Mouse (Mus musculus): ENCODE results near the gene Serpina1a.
"Not testable (repeated sequence)": the region's sequence is repeated elsewhere in the genome, so short reads cannot be mapped to it uniquely, and the experiment has no call there.

Serpina1a gene

DNA sequence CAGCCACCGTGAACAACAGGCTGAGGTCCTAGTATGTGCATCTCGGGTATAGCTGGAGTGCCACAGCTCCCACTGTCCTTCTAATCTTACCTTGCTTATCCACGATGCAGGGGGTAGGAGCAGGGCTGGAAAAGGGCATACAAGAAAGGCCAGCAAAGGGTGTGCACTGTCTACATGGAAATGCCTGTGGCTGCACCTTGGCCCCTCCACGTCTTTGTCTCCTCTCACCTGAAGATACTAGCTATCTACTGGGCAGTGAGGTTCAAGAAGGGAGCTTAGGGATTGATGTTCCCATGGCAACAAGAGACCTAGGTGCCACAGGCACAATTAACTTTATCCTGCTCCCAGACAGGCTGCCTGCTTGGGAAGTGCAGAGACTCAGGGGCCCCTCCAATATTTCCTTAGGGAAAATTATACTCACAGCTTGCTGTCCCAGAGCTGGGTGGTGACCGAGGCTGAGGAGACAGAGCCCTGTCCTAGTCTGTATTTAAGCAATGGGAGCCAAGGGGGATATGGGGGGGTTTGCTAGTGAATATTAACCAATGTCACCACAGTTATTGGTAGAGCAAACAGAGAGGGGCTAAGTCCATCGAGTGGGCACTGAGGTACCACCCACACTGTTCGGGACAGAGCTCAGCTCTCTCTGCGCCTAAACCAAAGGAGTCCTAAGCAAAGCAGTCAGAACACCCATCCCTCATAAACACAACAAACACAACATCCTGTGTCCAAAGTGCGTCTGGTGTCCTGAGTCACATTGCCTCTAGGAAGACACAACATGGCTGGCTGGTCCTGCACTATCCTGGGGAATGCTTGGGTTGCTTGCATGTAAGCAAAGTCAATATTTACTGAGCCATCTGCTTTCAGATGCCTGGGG lies at the start of gene Serpina1a:
TSS of gene Serpina1a (minus strand) at position 462 of the 874 bp plus-strand sequence.
- in situ Hi-C loops (cut with MboI; ENCODE audit: low pct_unique_long_range_greater_than_20kb in 1 of 2, low sequenced_read_pairs in 2 of 2, unreplicated experiment in 1 of 2): not testable (repeated sequence)

DNA sequence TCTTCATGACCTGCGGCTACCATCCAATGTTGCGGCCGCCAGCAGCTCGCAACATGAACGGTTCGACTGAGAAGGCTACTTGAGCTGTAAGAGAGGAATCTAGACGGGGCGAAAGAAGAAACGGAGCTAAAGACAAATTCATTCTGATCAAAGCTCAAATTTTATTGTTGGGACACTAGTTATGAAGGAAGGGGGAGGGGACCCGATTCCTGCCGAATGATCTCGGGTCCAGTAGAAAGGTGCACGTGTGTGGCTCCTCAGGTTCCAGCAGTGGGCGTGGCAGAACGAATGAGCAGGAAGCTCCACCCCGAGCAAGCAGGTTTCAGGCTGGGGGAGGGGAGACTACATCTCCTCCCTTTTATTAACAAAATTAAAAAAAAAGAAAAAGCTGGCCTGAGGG lies 45.8 kb upstream of the Serpina1a start:
- in situ Hi-C loops (cut with MboI; ENCODE audit: low pct_unique_long_range_greater_than_20kb in 1 of 2, low sequenced_read_pairs in 2 of 2, unreplicated experiment in 1 of 2): not testable (repeated sequence)

DNA sequence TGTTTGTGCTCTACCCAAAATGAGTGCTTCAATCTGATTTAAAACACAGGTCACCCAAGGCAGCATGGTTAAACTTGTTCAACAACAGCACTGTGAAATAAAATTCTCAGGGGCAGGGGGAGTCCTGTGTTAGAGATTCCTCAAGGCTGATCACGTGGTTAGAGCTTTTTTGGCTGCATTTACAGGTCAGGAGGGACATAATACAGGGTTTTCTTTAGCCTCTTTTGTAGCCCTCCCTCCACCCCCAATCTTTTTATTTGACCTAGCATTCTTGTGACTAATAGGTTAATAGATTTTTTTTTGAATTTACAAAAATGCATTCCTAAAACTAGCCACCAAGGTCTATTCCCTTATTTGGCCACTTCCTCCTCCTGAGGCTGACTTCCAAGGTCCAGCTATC lies 44.4 kb upstream of the Serpina1a start:
- in situ Hi-C loops (cut with MboI; ENCODE audit: low pct_unique_long_range_greater_than_20kb in 1 of 2, low sequenced_read_pairs in 2 of 2, unreplicated experiment in 1 of 2): not testable (repeated sequence)

DNA sequence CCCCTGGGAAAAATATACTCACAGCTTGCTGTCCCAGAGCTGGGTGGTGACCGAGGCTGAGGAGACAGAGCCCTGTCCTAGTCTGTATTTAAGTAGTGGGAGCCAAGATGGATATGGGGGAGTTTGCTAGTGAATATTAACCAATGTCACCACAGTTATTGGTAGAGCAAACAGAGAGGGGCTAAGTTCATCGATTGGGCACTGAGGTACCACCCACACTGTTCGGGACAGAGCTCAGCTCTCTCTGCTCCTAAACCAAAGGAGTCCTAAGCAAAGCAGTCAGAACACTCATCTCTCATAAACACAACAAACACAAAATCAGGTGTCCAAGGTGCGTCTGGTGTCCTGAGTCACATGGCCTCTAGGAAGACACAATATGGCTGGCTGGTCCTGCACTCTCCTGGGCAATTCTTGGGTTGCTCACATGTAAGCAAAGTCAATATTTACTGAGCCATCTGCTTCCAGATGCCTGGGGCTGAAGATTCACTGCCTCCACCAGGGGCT lies 41.5 kb upstream of the Serpina1a start, which contains the start of gene Serpina1c:
TSS of gene Serpina1c (minus strand) at position 51 of the 504 bp plus-strand sequence.
- in situ Hi-C loops (cut with MboI; ENCODE audit: low pct_unique_long_range_greater_than_20kb in 1 of 2, low sequenced_read_pairs in 2 of 2, unreplicated experiment in 1 of 2): not testable (repeated sequence)

DNA sequence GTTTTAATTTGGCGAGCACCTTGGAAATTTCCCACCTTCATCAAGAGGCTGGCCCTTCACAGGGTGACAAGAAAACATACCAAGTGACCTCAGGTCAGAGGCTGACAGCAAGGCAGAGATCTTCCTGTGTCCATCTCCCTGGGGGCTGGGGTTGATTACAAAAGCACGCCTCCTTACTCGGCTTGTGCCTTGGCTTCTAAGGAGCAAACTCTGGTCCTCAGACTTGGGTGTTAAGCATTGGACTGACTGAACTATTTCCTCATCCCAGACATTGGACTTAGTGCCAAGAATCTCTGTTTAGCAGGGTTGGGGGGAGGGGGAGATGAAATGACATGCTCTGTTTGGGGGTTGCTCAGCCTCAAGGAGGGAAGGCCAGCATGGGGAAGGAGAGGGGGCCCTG lies 38.6 kb upstream of the Serpina1a start:
- in situ Hi-C loops (cut with MboI; ENCODE audit: low pct_unique_long_range_greater_than_20kb in 1 of 2, low sequenced_read_pairs in 2 of 2, unreplicated experiment in 1 of 2): not testable (repeated sequence)

DNA sequence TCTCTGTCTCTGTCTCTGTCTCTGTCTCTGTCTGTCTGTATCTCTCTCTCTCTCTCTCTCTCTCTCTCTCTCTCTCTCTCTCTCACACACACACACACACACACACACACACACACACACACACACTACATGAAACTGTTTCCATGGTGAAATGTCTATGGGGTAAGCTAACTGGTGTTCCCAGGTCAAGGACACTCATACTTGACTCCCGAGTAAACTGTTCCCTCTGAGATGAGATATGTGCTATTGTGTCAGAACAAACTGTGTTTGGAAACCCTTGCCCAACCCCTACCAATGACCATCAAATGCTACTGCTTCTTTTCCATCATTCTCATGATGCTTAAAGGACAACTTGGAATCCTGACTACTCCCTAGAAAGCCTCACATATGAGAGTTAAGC lies 3.5 kb upstream of the Serpina1a start:
- in situ Hi-C loops (cut with MboI; ENCODE audit: low pct_unique_long_range_greater_than_20kb in 1 of 2, low sequenced_read_pairs in 2 of 2, unreplicated experiment in 1 of 2): not testable (repeated sequence)

DNA sequence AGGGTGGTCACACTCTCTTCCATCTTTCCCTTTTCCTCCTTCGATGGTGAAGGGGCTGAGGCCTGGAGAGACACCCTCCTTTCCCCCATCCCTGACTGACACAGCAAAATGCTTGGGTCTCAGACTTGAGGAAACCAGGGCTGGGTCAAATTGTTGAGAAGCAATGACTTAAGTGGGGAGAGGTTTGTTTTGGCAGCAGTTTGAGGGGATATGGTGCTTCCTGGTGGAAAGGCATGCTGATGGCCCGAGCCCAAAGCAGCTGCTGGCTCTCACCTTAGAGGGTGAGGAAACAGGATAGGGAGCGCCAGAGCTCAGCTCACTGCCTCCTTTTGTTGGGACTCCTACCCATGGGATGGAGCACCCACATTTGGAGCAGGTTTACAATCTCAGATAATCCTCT lies 2.4 kb downstream of the Serpina1a start:
- in situ Hi-C loops (cut with MboI; ENCODE audit: low pct_unique_long_range_greater_than_20kb in 1 of 2, low sequenced_read_pairs in 2 of 2, unreplicated experiment in 1 of 2): no loop called here

DNA sequence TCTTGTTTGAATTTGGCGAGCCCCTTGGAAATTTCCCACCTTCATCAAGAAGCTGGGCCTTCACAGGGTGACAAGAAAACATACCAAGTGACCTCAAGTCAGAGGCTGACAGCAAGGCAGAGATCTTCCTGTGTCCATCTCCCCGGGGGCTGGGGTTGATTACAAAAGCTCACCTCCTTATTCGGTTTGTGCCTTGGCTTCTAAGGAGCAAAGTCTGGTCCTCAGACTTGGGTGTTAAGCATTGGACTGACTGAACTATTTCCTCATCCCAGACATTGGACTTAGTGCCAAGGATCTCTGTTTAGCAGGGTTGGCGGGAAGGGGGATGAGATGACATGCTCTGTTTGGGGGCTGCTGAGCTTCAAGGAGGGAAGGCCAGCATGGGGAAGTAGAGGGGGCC lies 2.8 kb downstream of the Serpina1a start:
- in situ Hi-C loops (cut with MboI; ENCODE audit: low pct_unique_long_range_greater_than_20kb in 1 of 2, low sequenced_read_pairs in 2 of 2, unreplicated experiment in 1 of 2): not testable (repeated sequence)

DNA sequence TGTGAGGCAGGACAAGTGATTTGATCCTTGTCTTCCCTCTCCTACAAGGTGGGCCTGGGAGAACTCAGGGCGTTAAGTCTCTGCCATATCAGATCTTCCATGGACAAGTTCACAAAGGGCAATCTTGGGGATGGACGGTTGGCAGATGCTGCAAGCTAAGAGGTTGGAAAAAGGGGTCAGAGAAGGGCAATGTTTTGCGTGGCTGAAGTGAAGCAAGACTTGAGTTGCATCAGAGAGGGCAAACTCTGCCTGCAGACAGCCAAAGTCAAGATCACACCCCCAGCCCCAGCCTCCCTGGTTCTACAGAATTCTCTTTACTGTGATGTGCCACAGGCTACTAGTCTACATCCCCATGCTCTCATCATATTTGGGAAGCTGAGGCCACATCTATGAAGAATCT lies 3.8 kb downstream of the Serpina1a start:
- in situ Hi-C loops (cut with MboI; ENCODE audit: low pct_unique_long_range_greater_than_20kb in 1 of 2, low sequenced_read_pairs in 2 of 2, unreplicated experiment in 1 of 2): not testable (repeated sequence)

DNA sequence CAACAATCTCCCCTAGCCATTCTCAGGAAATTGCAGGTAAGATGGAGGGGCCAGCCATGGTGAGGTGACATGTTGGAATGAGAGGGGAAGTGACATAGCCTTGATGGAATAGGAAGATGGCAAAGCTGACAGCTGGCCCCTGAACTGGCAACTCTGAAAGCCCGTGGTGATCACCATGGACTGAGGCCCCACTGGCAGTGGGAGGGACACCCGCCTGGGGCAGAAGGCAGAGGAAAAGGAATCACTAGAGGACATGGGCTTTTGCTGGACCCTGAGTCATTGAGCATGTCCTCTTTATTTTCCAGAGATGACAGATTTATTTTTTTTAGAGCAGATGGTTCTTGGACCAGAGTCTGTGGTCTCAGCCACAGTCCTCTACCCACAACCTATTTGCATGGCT lies 10.3 kb downstream of the Serpina1a start:
- in situ Hi-C loops (cut with MboI; ENCODE audit: low pct_unique_long_range_greater_than_20kb in 1 of 2, low sequenced_read_pairs in 2 of 2, unreplicated experiment in 1 of 2): not testable (repeated sequence)

DNA sequence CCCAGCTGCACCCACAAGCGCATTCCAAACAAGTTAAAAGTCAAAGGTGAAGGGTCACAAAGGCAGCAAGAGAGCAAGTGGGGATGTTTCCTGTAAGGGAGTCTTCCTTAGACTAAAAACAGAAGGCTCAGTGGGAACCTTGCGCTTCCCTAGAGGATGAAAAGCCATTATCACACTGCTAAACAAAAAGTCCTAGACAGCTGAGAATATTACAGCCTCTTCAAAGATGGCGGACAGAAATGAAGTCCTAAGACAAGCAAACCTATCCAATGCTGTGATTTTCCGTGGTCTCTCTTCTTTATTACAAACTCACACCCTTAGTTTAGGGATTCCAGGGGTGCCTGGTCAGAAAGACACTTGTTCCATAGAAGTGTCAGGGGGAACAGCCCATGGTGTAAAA lies 33.1 kb downstream of the Serpina1a start, which contains the start of gene Serpina1b:
TSS of gene Serpina1b (minus strand) at position 101 of the 400 bp plus-strand sequence.
- in situ Hi-C loops (cut with MboI; ENCODE audit: low pct_unique_long_range_greater_than_20kb in 1 of 2, low sequenced_read_pairs in 2 of 2, unreplicated experiment in 1 of 2): not testable (repeated sequence)

DNA sequence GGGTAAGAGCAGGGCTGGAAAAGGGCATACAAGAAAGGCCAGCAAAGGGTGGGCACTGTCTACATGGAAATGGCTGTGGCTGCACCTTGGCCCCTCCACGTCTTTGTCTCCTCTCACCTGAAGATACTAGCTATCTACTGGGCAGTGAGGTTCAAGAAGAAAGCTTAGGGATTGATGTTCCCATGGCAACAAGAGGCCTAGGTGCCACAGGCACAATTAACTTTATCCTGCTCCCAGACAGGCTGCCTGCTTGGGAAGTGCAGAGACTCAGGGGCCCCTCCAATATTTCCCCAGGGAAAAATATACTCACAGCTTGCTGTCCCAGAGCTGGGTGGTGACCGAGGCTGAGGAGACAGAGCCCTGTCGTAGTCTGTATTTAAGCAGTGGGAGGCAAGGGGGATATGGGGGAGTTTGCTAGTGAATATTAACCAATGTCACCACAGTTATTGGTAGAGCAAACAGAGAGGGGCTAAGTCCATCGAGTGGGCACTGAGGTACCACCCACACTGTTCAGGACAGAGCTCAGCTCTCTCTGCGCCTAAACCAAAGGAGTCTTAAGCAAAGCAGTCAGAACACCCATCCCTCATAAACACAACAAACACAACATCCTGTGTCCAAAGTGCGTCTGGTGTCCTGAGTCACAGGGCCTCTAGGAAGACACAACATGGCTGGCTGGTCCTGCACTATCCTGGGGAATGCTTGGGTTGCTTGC lies 35.5 kb downstream of the Serpina1a start:
- in situ Hi-C loops (cut with MboI; ENCODE audit: low pct_unique_long_range_greater_than_20kb in 1 of 2, low sequenced_read_pairs in 2 of 2, unreplicated experiment in 1 of 2): not testable (repeated sequence)

DNA sequence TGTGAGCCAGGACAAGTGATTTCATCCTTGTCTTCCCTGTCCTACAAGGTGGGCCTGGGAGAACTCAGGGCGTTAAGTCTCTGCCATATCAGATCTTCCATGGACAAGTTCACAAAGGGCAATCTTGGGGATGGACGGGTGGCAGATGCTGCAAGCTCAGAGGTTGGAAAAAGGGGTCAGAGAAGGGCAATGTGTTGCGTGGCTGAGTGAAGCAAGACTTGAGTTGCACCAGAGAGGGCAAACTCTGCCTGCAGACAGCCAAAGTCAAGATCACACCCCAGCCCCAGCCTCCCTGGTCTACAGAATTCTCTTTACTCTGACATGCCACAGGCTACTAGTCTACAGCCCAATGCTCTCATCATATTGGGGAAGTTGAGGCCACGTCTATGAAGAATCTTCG lies 39.5 kb downstream of the Serpina1a start:
- in situ Hi-C loops (cut with MboI; ENCODE audit: low pct_unique_long_range_greater_than_20kb in 1 of 2, low sequenced_read_pairs in 2 of 2, unreplicated experiment in 1 of 2): not testable (repeated sequence)
